Mouse (Mus musculus) frontal cortex, postnatal 25 days (tissue): ENCODE results near the gene 1700125H20Rik.

Source experiments
- DNase-seq, 2 experiments: peaks; one replicate each; pipeline ENCODE4 v3.0.0; 2022; ENCODE audit warnings: low spot score in 2 of 2

The 1700125H20Rik gene

DNA sequence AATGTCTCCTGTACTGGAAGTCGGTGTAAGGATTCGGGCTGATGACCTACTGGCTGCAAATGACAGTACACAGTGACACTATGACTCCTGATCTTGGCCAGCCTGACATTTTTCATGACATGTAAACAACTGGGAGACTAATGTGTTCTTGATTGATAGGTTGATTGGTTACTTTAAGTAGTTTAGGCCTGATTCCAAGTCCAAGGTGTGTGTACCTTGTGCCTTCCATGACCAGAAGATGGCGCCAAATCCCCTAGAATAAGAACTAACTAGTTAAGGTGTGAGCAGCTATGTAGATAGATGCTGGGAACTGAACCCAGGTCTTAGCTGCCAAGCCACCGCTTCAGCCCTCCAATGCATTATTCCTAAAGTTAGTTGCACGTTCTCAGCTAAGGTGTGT is 13.9 kb downstream of the 1700125H20Rik start:
- no peak for DNase-seq

DNA sequence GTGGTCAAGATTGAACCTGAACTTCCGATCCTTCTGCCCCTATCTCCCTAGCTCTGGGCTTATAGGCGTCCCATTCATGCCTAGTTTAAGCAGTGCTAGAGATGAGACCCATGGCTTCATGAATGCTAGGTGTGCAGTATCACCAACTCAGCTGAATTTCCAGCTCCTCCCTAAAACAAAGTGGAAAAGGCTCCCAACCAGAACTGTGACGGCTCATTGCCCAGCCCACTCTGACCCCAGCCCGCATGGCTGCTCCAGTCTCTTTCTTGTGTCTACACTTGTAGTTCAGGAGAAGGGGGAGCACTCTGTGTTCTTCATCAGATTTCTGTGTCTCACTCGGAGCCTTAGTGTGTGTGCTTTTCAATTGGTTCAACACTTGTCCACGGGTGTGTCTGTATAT is 14.6 kb downstream of the 1700125H20Rik start:
- no peak for DNase-seq

DNA sequence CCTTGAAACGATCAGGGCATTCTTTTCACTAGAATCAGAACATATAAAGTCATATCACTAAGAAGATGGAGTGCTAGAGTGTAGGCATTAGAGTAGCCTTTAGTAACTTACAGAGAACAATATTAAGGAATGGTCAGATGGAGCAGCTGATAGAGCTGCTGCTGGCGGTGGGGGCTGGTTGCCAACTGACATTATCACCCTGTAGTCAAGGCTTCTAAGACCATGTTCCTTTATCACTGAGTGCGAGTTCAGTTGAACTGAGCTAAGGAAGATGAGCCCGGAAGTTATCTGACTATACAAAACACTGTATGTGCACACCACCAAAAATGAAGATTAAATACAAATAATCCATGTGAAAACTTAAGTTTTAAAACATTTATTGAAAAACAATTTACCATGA is 18.9 kb downstream of the 1700125H20Rik start:
- no peak for DNase-seq

DNA sequence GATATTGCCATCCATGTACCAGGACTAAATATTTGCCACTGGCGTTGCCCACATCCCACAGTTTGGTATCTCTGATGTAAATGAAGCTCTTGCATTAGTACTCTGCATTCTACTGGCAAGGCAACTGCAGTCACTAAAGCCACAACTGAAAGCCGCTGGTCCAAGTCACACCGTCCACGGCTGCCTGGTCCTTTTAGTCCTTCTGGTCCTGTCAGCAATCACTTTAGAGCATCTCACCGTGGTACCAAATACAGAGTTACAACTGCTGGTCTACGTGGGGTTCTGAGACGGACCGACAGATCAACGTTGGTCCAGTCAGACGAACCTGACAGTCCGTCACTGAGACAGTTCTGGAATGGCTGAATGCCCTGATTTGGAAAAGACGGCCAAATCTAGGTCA is 20.5 kb downstream of the 1700125H20Rik start:
- no peak for DNase-seq

DNA sequence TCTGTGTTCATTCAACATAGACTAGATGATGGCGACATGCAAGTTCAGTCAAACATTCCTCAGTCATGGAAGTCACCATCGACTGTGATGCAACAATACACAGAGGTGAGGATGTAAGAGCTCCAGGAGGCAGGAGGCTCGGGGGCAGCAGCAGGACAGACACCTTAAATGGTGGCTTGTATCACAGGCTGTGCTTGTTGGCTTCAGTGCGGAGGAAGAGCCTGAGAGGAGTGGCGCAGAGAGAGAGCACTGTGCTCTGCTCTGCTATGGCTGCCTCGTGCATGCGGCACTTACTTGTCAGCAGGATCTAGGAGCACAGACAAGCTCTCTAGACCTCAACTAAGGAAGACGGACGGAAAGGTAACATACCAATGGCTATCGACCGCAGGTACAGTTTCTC is 24.0 kb downstream of the 1700125H20Rik start:
- DNase-seq, result no peak

DNA sequence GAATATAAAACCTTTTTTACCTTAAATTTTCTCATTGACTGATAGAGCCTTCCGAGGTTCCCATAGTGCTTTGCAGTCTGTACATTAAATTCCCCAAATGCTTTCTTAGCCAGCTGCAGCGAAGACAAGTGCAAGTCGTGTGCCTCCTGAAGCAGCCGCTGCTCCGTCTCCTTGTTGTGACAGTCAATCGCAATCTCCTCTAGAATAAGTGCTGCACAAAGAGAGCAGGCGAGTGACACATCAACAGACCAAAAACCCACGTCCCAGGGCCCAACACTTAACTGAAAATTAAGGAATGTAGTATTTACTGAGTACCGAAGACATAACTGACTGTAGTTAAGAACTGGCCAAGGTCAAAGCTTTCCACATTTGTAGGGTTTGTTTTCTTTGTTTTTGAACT is 25.8 kb downstream of the 1700125H20Rik start:
- no peak for DNase-seq

DNA sequence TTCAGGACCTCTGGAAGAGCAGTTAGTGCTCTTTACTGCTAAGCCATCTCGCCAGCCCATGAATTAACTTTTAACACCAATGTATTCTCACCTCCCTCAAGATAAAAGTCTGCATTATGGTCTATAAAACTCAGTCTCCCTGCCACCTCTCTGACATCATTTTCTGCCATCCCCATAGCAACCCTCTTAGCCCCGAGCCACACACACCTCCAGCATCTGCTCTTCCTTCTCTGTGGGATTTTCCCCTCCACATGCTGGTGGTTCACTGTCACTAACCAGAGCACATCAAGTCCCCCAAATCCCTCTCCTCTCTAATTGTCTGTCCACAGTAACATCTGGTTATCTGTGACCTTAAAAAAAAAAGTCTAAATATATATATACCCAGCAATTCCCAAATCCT is 28.7 kb downstream of the 1700125H20Rik start:
- DNase-seq, result no peak

DNA sequence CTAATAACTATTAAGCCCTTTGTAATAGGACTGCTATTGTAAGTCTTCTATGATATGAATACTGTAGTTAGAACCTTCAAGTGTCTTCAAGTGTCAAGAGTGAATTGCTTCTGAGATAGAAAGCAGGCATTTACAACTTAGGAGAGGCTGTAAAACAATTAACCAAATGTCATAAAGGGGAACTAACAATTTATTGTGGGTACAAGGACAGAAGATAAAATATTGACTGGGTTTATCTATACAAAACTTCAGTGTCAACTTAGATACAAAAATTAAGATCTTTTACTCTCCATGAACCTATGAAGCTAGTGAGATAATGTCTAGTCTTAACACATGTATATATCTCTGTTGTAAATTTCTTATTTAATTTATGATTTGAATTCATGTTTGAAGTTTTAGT is 36.0 kb downstream of the 1700125H20Rik start:
- no peak for DNase-seq

DNA sequence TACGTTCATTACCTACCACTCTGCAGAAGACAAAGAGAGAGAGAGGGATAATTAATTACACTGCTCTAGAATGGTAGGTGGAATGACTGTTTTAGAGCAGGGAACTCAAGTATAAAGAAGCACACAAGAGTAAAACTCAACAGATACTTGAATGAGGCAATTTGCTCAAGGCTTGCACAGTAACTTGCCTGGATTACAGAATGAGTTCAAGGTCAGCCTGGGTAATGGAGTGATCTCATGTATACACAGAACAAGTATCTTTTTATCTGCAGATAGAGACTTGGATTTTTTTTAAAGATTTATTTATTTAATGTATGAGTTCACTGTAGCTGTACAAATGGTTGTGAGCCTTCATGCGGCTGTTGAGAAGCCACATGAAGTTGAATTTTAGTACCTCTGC is 40.9 kb downstream of the 1700125H20Rik start:
- DNase-seq, result no peak

DNA sequence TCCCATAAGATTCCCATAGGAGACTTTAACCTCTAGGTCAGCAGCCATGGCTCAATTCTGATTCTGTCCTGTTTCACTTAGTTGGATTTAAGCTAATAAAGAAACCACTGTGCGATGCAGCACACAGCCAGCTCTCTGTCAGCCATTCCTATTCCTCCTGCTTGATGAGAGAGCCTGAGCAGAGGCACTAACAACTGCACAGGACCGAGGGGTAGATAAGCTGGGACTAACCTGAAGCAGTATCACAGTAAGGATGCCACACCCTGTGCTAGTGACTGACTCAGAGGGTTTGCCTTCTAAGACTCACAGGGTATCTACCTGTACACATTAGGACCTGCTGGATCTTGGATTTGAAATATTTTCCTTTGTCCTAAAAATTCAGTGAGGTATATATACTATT is 43.0 kb downstream of the 1700125H20Rik start:
- no peak for DNase-seq

DNA sequence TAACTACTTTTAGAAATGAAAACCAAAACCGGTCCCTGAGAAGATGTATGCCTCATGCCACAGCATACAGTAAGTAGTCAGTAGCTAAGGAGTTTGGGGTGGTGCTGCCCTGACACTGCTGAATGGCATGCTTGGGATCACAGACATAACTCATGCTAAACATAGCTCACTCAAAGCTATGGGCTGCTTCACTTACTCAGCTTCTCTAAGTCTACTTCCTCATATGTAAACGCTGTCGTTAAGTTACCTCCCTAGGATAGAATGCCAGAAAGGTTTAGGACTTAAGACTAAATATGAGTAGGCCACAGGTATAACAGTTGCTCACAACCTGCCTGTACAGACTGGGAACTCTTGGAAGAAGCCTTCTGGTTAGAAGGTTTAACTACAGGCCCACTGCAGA is 44.5 kb downstream of the 1700125H20Rik start:
- no peak for DNase-seq

DNA sequence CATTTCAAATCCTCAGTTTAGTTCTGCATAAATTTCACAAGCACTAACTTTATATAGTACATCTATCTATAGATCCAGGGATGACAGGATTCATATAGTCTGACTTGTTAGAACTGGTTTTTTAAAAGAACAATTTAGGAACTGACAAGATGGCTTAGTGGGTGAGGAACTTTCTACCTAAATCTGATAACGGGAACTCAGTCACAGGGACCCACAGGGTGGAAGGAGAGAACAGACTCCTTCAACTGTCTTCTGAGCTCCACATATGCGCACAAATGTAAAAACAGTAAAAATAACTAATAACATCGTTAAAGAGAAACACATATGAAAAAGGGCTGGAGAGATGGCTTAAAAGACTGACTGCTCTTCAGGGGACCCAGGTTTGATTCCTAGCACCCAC is 48.8 kb downstream of the 1700125H20Rik start:
- DNase-seq, result no peak

DNA sequence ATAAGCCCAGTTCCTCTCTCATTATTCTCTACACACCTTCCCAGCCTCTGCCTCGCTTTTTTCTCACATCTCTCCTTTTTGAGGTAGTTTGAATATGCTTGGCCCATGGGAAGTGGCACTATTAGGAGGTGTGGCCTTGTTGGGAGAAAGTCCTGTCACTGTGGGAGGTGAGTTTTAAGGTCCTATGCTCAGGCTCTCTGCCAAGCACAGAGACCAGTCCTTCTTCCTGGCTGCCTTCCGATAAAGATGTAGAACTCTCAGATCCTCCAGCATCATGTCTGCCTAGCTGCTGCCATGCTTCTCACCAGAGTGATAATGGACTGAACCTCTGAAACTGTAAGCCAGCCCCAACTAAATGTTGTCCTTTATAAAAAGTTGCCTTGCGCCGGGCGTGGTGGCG is 52.4 kb downstream of the 1700125H20Rik start:
- no peak for DNase-seq

DNA sequence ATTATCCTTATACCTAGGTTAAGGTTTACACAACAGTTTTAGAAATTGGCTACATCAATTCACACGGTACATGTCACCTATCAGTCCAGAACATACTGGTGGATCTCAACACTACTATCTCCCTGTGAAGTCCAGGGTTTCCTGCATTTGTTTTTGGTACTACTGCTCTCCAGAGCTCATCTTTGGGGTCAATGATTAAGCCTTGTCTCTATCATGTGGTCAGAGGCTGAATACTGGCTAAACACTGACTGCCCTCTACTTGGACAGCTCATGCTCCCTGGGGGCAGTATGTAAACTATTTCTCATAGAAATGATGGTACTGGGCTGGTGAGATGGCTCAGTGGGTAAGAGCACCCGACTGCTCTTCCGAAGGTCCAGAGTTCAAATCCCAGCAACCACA is 53.0 kb downstream of the 1700125H20Rik start:
- no peak for DNase-seq
